Mouse (Mus musculus) stomach, embryonic 15.5 days (tissue): Measurements from ENCODE around the gene Elmo3. TPM values are rescaled to one million over a fixed set of nuclear protein-coding genes. Genes with fewer than 3 reads are reported as not detected.

Source experiments
- ATAC-seq: fragments of 200-750 bp; cut with Nextera tagmentation; 2 replicates; pipeline ENCODE4 v1.8.0; 2017; ENCODE audit warnings: low read depth, moderate number of reproducible peaks, moderate TSS enrichment; ENCODE audit not compliant: insufficient read depth, low FRiP score
- H3K27ac ChIP-seq: fragments of 300-500 bp; sonication (generic); 2 replicates; pipeline ENCODE4 v1.5.1; 2015; ENCODE audit warnings: mild to moderate bottlenecking, inconsistent platforms
- H3K27me3 ChIP-seq: fragments of 300-500 bp; sonication (generic); replicated peaks from 2 replicates; pipeline ENCODE4 v1.6.1; 2015; ENCODE audit warnings: inconsistent platforms
- H3K36me3 ChIP-seq: fragments of 300-500 bp; sonication (generic); 2 replicates; pipeline ENCODE4 v1.6.1; 2015; ENCODE audit warnings: inconsistent platforms
- H3K4me1 ChIP-seq: fragments of 300-500 bp; sonication (generic); 2 replicates; pipeline ENCODE4 v1.6.1; 2015; ENCODE audit warnings: inconsistent platforms
- H3K4me2 ChIP-seq: fragments of 300-500 bp; sonication (generic); 2 replicates; pipeline ENCODE4 v1.6.1; 2015; ENCODE audit warnings: mild to moderate bottlenecking, inconsistent platforms
- H3K4me3 ChIP-seq: fragments of 300-500 bp; sonication (generic); replicated peaks from 2 replicates; pipeline ENCODE4 v1.5.1; 2015; ENCODE audit warnings: inconsistent platforms
- H3K9ac ChIP-seq: fragments of 300-500 bp; sonication (generic); 2 replicates; pipeline ENCODE4 v1.6.1; 2015; ENCODE audit warnings: inconsistent platforms
- H3K9me3 ChIP-seq: fragments of 300-500 bp; sonication (generic); 2 replicates; pipeline ENCODE4 v1.6.1; 2016; ENCODE audit warnings: inconsistent platforms
- WGBS: fragments of 180-500 bp; shearing (Covaris S2); methylation state at CpG from one replicate; pipeline ENCODE4 v1.1.7; 2015; 5-methylcytosine and 5-hydroxymethylcytosine counted together
- polyA plus RNA-seq: library from polyadenylated mRNA; unstranded; fragments of >200 nt; fragmentation: Nextera tagmentation; extraction: Ambion mirVana; gene quantifications from 2 replicates; pipeline ENCODE4 v1.2.1, GENCODE M21; 2015

Elmo3 gene
- polyA plus RNA-seq, 1 experiment from 2014 or later, result 15.9 TPM

DNA sequence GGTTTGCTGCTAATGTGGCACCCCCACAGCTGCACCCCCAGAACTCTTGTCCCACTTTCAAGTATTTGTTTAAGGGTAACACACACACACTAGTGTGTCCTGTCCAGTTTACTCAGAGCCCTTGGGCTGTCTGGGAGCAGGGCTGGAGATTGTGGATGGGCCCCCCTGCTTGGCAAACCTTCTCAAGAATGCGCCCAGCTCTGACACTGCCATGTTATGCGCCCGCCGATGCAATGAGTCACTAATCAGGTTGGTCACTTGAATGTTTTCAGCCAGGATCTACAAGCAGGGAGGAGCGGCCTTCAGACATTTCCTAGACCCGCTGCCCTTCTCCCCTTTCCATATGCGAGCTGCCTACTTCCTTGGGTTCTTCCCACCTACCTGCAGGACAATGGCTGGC, 12.9 kb upstream of the Elmo3 start:
- 78% methylated on average over 7 of the region's 7 CpGs for WGBS

DNA sequence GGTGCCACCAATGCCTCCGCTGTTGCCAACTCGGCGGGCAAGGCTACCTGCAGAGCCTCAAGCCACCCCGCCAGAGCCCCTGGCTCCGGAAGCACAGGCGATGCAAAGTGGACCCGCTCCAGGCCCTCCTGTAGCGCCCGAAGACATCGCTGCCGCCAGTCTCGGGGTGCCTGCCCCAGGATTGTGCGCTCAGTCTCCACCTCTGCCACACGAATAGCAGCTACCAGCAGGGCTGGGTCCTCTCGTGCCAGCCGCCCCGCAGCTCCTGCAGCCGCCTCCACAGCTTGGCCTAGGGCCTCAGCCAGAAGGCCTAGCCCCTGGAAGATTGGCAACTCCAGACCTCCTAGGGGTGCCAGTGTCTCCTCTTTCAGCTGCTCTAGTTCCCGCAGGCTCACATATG, 12.0 kb upstream of the Elmo3 start:
- Histone ChIP-seq H3K4me2 (no peak overlapping the region), H3K4me3 (no peak overlapping the region), H3K36me3 (no peaks in the 10 kb centered on the region), H3K9me3 (no peaks in the 10 kb centered on the region), H3K4me1 (peaks cover 27% of the 10 kb centered on the region), H3K27me3 (peaks cover 10% of the 10 kb centered on the region), H3K9ac (no peak overlapping the region), H3K27ac (no peak overlapping the region)
- no peak for ATAC-seq
- WGBS, result 70% methylated on average over 19 of the region's 19 CpGs

More for the DNA sequence above, 12.9 kb upstream of the Elmo3 start:
- no peak overlapping the region for H3K27ac ChIP-seq
- H3K9me3 ChIP-seq, result no peaks in the 10 kb centered on the region
- H3K9ac ChIP-seq, result no peak overlapping the region
- H3K4me1 ChIP-seq, result peaks cover 28% of the 10 kb centered on the region
- H3K4me2 ChIP-seq, result no peak overlapping the region
- no peak overlapping the region for H3K4me3 ChIP-seq
- H3K36me3 ChIP-seq, result no peaks in the 10 kb centered on the region
- peaks cover 10% of the 10 kb centered on the region for H3K27me3 ChIP-seq
- no peak for ATAC-seq

GRCm38 (mm10) chr8:105294776-105295175, 10.6 kb upstream of the Elmo3 start:
- peak overlapping the region; percentile 6; the same call in 1 of the 2 replicates for H3K4me3 ChIP-seq
- no peak for ATAC-seq
- H3K4me2 ChIP-seq, result no peak overlapping the region
- WGBS, result 65% methylated on average over 9 of the region's 9 CpGs
- peaks cover 1% of the 10 kb centered on the region for H3K36me3 ChIP-seq
- H3K27ac ChIP-seq, result no peak overlapping the region
- H3K9me3 ChIP-seq, result no peaks in the 10 kb centered on the region
- peaks cover 30% of the 10 kb centered on the region for H3K4me1 ChIP-seq
- H3K27me3 ChIP-seq, result peaks cover 10% of the 10 kb centered on the region
- H3K9ac ChIP-seq, result no peak overlapping the region

DNA sequence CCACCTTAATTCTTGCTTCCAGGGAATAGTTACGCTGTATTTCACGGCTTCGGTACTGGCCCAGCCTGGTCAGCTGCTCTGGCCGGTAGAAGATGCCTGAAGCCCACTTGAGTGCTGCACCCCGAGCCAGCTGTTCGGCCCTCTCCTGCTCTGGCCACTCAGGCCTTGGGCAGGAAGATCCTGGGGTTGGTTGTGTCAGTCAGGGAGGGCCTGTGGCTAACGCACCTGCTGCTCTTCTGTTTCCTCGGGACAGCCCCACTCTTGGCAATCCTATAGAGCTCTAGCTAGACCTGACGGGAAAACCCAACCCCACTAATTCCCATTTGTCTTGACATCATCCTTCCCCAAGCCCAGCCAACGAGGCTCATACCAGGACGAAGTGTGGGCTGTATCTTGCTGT, 10.1 kb upstream of the Elmo3 start:
- H3K27ac ChIP-seq, result peak overlapping the region; percentile 11; the same call in 1 of the 2 replicates
- peaks cover 27% of the 10 kb centered on the region for H3K4me1 ChIP-seq
- ATAC-seq, result no peak
- H3K27me3 ChIP-seq, result peaks cover 6% of the 10 kb centered on the region
- H3K9me3 ChIP-seq, result no peaks in the 10 kb centered on the region
- H3K4me2 ChIP-seq, result peak overlapping the region; percentile 12; the same call in 1 of the 2 replicates
- H3K9ac ChIP-seq, result no peak overlapping the region
- H3K4me3 ChIP-seq, result peak overlapping the region; percentile 6; the same call in 1 of the 2 replicates
- WGBS, result 68% methylated on average over 11 of the region's 11 CpGs
- peaks cover 6% of the 10 kb centered on the region for H3K36me3 ChIP-seq

GRCm38 (mm10) chr8:105295895-105296573, 9.4 kb upstream of the Elmo3 start, which contains the start of gene Exoc3l:
Gene Exoc3l (minus strand): TSS chr8:105296101.
- H3K4me3 ChIP-seq, result peak within 1 kb of the TSS; percentile 80
- H3K27me3 ChIP-seq, result no peaks in the 10 kb centered on the region
- H3K27ac ChIP-seq, result peak within 1 kb of the TSS; percentile 11; the same call in 1 of the 2 replicates
- WGBS, result 54% methylated on average over 11 of the region's 11 CpGs
- peak within 1 kb of the TSS; percentile 72 for H3K4me2 ChIP-seq
- no peaks in the 10 kb centered on the region for H3K9me3 ChIP-seq
- no peak within 1 kb of the TSS for H3K9ac ChIP-seq
- H3K36me3 ChIP-seq, result peaks cover 13% of the 10 kb centered on the region
- H3K4me1 ChIP-seq, result peaks cover 20% of the 10 kb centered on the region
- ATAC-seq, result no peak

DNA sequence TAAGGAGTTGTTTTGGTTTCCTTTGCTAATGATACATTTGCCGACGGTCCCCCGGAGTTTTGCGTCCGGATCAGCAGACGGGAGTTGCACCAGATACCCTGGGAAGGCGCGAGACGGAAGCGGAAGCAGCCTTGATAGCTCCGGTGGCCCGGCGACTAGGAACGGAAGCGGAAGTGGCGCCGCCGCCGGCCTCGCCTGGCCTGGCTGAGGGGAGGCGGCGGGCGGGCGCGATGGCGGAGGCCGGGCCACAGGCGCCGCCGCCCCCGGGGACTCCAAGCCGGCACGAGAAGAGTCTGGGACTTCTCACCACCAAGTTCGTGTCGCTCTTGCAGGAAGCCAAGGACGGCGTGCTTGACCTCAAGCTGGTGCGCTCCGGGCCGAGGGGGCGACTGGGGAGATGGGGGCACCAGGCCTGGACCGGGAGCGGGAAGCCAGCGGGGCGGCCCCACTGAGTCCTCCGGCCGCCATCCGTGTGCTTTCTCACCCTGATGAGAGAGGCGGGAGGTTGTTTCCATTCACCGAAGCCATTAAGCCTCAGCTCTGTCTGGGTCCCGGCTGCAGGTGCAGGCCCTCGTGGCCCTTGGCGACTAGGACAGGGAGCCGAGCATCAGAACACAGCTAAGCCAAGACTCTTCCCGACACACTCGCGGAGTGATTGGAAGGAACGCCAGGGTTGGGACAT, 7.7 kb upstream of the Elmo3 start, which contains the start of gene E2f4:
Gene E2f4, plus strand, starts transcription at position 153 of the 682 bp plus-strand sequence.
- Histone ChIP-seq H3K27ac (peak within 1 kb of the TSS; percentile 49), H3K4me2 (peak within 1 kb of the TSS; percentile 72), H3K9ac (peak within 1 kb of the TSS; percentile 83), H3K36me3 (peaks cover 21% of the 10 kb centered on the region), H3K4me3 (peak within 1 kb of the TSS; percentile 80), H3K9me3 (no peaks in the 10 kb centered on the region), H3K27me3 (no peaks in the 10 kb centered on the region), H3K4me1 (peaks cover 20% of the 10 kb centered on the region)
- under 1% methylated on average over 58 of the region's 58 CpGs for WGBS
- ATAC-seq, result peak; percentile 86; the same call in 1 of the 2 replicates

DNA sequence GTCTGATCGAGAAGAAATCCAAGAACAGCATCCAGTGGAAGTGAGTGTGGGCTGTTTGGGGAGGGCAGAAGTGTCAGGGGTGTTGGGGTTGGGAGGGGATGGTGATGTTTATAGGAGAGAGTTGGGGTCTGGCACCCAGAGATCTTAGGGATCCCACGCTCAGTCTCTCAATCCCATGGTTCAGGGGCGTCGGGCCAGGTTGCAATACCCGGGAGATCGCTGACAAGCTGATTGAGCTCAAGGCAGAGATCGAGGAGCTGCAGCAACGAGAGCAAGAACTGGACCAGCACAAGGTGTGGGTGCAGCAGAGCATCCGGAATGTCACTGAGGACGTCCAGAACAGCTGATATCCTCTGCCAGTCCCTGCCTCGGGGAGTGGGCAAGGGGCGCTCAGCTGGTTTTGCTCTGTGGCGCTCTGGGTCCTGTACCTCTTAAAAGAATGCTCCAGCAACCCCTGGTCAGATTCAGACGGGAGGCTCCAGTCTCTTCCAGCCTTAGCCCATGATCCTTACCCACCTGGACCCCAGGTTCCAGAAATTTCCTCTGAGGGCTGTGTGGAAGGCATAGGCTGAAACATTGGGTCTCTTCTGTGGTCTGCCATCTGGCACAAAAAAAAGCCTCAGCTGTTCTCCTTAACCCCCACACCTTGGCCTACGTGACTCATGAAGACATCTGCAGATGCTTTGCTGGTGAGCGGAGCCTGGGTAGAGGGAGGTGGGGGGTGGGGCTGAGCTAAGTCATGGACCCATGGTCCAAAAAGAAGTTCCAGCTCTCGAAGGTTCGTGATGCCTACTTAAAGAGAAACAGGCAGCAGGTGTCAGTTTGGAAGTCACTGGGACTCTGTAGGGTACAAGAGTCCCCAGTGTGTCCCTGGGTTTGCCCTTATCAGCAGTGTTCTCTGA, 6.8 kb upstream of the Elmo3 start:
- 52% methylated on average over 18 of the region's 18 CpGs for WGBS
- Histone ChIP-seq H3K4me3 (peak overlapping the region; percentile 80), H3K27ac (no peak overlapping the region), H3K4me2 (peak overlapping the region; percentile 72), H3K27me3 (no peaks in the 10 kb centered on the region), H3K36me3 (peaks cover 26% of the 10 kb centered on the region), H3K4me1 (peaks cover 20% of the 10 kb centered on the region), H3K9me3 (no peaks in the 10 kb centered on the region), H3K9ac (peak overlapping the region; percentile 83)
- no peak for ATAC-seq

DNA sequence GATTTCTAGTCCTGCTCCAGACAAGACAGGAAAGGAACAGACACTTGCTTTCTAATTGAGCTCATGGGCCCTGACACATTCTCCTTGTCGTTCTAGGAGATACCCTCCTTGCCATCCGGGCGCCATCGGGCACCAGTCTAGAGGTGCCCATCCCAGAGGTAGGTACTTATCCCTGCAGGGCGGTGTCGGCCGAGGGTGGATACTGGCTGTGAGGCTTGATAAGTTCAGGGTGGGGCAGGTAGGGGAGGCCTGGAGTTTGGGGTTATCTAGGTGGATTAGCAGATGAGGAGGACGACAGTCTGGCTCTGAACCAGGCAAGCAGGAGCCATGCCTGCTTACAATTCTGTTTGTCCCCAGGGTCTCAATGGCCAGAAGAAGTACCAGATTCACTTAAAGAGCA, 5.4 kb upstream of the Elmo3 start:
- peak; percentile 87; the same call in 1 of the 2 replicates for ATAC-seq

GRCm38 (mm10) chr8:105303396-105303795, 2.0 kb upstream of the Elmo3 start:
- Histone ChIP-seq H3K9me3 (no peaks in the 10 kb centered on the region), H3K36me3 (peaks cover 33% of the 10 kb centered on the region)
- 82% methylated on average over 8 of the region's 8 CpGs for WGBS

More for the DNA sequence above, 5.4 kb upstream of the Elmo3 start:
- Histone ChIP-seq H3K27ac (no peak overlapping the region), H3K4me2 (no peak overlapping the region), H3K27me3 (no peaks in the 10 kb centered on the region), H3K9ac (no peak overlapping the region), H3K4me3 (no peak overlapping the region), H3K36me3 (peaks cover 30% of the 10 kb centered on the region), H3K9me3 (no peaks in the 10 kb centered on the region), H3K4me1 (peaks cover 30% of the 10 kb centered on the region)
- 85% methylated on average over 8 of the region's 8 CpGs for WGBS

GRCm38 (mm10) chr8:105303874-105304273, 1.5 kb upstream of the Elmo3 start:
- no peak for ATAC-seq
- Histone ChIP-seq H3K9me3 (no peaks in the 10 kb centered on the region), H3K4me3 (no peak overlapping the region), H3K9ac (no peak overlapping the region), H3K4me2 (no peak overlapping the region), H3K27ac (0 out of 2 replicates have a peak overlapping the region, but pooled peaks have one; percentile 89), H3K27me3 (no peaks in the 10 kb centered on the region), H3K4me1 (peaks cover 24% of the 10 kb centered on the region), H3K36me3 (peaks cover 37% of the 10 kb centered on the region)
- WGBS, result 75% methylated on average over 9 of the region's 9 CpGs

More at GRCm38 (mm10) chr8:105303396-105303795, 2.0 kb upstream of the Elmo3 start:
- Histone ChIP-seq H3K9ac (no peak overlapping the region), H3K4me1 (peaks cover 29% of the 10 kb centered on the region), H3K27ac (no peak overlapping the region), H3K4me3 (no peak overlapping the region), H3K27me3 (no peaks in the 10 kb centered on the region), H3K4me2 (no peak overlapping the region)
- ATAC-seq, result no peak
